Mouse (Mus musculus) adrenal gland, adult (tissue): ENCODE measurements at regions not wholly inside any gene's neighbourhood (a gene's known extent, or its start where the extent isn't known, plus 50 kb on each side); places are given as distances from the start of the nearest gene placed in this dataset.
A peak's percentile ranks its signal among the peaks of the same experiment; 100 is the strongest.

Source experiments
- DNase-seq, 2 experiments: peaks; one replicate each; pipeline ENCODE4 v3.0.0; 2022 to 2023; ENCODE audit warnings: low spot score in 1 of 2; ENCODE audit not compliant: inconsistent age in 2 of 2

DNA sequence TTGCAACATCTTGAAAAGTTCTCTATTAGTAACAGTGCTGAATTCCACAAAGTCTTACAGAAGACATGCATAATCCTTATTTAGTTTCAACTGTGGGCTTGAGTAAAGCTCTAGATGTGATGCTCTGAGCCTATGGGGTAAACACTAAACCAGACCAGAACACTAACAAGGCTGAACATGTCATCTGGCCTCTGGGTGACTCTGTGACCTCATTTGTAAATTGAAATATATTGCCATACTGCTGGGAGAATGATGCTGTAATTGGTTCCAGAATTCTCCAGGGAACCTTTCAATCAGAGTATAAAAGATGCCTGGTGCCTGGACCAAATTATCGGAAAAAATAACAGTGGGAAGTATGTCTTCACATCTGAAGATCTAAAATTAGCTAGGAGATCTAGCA, 309.9 kb upstream of the Megf9 start:
- no peak for DNase-seq

GRCm38 (mm10) chr4:70810956-70811316, 276.1 kb upstream of the Megf9 start:
- DNase-seq, result no peak

- DNase-seq, result no peak
These were observed 275.6 kb upstream of the Megf9 start for GRCm38 (mm10) chr4:70810311-70810955.

- no peak for DNase-seq
These were observed 270.1 kb upstream of the Megf9 start for GRCm38 (mm10) chr4:70804925-70805342.

GRCm38 (mm10) chr4:70798483-70798882, 263.7 kb upstream of the Megf9 start:
- no peak for DNase-seq

DNA sequence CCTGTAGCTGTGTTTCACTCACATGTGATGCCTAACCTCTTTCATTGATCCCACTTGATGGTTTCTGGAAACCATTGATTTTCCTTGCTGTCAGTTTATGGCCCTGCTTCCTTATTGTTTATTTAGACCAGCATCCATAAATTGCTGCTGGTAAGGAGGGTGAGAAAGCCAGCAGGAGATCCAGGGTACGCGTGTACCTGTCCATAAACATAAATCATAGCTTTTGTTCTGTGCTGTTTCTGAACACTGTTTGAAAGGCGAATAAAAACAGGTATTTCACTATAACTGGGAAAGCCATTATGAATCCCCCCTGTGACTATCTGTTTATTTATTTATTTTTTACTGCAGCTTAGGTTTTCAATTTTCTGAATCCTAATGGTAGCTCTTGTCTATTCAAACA, 263.1 kb upstream of the Megf9 start:
- DNase-seq, result no peak

- DNase-seq, result no peak
These were observed 248.7 kb upstream of the Megf9 start for GRCm38 (mm10) chr4:70783487-70783886.

GRCm38 (mm10) chr4:70781591-70781990, 246.8 kb upstream of the Megf9 start:
- DNase-seq, result no peak

DNA sequence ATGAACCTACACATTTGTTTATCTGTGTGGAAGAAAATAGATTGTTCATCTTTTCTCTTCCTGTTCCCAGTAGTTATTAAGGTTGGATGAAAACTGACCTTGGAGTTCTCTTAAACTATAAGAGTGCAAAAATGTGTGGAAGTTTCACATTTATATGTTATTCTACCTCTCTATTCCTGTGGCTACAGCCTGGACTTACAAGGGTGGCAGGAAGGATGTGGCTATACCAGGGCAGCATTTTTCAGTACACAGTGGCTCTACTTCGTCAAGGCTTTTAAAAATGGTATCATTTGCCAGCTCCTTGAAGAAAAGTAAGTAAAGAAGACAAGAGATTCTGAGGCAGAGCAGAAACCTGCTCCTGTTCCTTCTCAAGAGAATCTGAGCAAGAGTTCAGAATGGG, 241.5 kb upstream of the Megf9 start:
- DNase-seq, result no peak

- DNase-seq, result no peak
These were observed 208.6 kb upstream of the Megf9 start for GRCm38 (mm10) chr4:70743425-70743824.

GRCm38 (mm10) chr4:70742002-70742401, 207.2 kb upstream of the Megf9 start:
- no peak for DNase-seq

GRCm38 (mm10) chr4:70741121-70741520, 206.3 kb upstream of the Megf9 start:
- no peak for DNase-seq

- peak; percentile 44 to 78 for DNase-seq
These were observed 174.4 kb upstream of the Megf9 start for GRCm38 (mm10) chr4:70709126-70709689.

DNA sequence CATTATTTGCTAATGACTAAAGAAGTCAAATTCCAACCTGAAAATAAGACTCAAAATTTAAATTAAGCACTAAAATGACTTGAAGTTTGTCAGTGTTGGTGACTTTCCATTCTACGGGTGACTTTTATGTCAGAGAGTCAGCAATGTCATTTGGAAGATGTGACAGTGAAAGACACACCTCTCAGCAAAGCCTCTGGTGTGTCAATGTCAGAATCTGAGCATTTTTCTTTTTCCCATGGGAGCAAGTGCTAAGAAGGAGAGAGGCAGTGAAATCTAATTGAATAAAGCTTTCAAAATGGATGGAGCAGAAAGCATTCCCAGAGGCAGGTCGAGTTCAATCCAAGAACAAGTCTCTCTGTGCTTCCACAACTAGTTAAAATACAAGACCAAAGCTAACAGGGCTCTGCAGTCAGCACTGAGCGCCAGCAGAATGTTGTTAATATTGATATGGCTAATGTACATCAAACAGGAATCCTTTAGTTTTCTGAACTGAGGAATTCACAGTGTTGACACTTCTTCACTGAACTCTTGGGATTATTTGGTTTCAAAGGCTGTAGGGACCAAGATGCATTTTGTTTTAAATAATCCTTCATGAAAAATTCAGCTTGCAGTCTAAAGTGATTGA, 170.4 kb upstream of the Megf9 start:
- DNase-seq, result no peak

GRCm38 (mm10) chr4:70700894-70701293, 166.1 kb upstream of the Megf9 start:
- DNase-seq, result no peak

DNA sequence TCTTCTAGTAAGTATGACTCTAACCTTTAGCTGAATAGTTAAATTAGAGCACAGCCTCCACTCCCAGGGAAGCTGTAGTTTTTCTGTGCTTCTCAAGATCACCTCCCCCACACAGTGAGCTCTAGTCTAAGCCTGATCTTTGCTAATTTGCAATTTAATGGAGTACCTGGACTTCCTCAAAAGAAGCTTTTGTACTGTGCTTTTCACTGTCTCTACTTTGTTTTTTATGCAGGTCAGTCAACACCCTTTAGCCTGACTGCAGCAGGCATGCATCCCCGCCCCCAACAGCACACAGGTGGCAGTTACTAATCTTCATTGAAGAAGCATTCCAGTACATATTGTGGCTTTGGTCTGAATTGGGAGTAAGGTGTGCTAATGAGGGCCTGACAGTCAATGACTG, 129.4 kb upstream of the Megf9 start:
- no peak for DNase-seq

DNA sequence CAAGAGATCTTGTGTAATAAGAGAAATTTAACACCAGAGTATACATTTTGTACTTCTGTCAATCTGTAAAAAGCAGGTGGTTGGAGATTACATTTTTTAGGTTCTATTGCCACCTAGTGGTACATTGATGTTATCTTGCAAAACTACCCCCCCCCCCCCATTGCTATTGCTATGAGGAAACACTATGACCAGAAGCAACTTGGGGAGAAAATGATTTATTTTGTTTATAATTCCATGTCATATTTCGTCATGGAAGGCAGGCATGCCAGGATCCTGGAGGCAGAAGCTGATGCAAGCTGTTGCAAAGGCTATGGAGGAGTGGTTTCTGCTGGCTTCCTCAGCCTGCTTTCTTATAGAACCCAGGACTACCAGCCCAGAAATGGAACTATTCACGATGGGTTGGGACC, 86.6 kb upstream of the Megf9 start:
- DNase-seq, result peak; percentile 8 to 81

DNA sequence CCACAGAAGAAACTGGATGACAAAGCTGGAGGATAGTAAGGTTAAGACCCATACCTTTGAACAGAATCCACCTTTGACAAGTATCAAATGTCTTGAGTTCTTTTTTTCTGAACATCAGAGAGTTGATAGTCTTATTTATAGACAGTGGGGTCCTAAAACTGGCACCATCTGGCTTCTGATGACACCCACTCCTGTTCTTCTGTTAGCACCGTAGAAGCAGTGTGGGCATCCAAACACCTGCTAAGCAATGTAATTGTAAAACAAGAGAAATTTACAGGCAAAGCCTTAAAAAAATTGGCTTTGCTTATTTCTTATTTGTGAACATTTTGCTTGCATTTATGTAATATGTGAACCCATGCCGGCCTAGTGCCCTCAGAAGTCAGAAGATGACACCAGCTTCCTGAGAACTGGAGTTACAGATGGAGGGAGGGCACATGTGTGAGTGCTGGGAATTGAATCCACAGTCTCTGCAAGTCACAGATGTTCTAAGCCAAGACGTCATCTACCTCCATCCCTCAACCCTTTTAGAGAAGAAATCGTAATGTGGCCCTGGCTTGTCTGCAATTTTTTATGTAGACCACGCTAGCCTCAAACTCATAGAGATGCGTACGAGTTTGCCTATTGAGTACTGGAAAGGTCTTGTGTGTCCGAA, 85.0 kb upstream of the Megf9 start:
- DNase-seq, result no peak

- no peak for DNase-seq
These were observed 81.0 kb upstream of the Megf9 start for GRCm38 (mm10) chr4:70615794-70616193.

GRCm38 (mm10) chr4:70614411-70614810, 79.6 kb upstream of the Megf9 start:
- DNase-seq, result no peak

GRCm38 (mm10) chr4:70603209-70603852, 68.5 kb upstream of the Megf9 start:
- peak; percentile 17 to 68 for DNase-seq

DNA sequence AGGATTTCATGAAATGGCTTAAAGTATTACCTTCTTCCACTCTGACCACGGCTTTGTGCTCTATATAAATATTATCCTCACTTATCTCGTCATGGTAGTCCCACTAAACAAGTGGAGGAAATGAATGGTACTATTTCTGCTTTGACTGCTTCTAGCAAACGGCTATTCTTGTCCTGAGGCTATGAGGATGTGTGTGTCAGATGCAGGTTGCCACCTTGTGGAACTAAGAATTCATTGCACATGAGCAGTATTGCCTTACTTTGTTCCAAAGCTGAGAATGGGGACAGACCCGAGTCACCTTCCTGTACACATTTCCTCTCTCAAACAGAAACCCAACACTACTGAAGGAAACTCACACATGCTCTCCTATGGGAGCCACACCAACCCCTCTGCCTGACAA, 66.5 kb upstream of the Megf9 start:
- peak in 1 of 2 experiments; percentile 62 for DNase-seq
